Mouse (Mus musculus) gastrocnemius, postnatal 14 days (tissue): ENCODE measurements at regions not wholly inside any gene's neighbourhood (a gene's known extent, or its start where the extent isn't known, plus 50 kb on each side); places are given as distances from the start of the nearest gene placed in this dataset.

Experiments used
- DNase-seq: peaks from one replicate; pipeline ENCODE4 v3.0.0; 2021; ENCODE audit warnings: mixed read lengths
- intact Hi-C: fragments of 180-260 bp; cut with DNase I; formaldehyde crosslinking; loops from one replicate; pipeline ENCODE4 v1.15.1; 2025; ENCODE audit warnings: low total_unique reads

DNA sequence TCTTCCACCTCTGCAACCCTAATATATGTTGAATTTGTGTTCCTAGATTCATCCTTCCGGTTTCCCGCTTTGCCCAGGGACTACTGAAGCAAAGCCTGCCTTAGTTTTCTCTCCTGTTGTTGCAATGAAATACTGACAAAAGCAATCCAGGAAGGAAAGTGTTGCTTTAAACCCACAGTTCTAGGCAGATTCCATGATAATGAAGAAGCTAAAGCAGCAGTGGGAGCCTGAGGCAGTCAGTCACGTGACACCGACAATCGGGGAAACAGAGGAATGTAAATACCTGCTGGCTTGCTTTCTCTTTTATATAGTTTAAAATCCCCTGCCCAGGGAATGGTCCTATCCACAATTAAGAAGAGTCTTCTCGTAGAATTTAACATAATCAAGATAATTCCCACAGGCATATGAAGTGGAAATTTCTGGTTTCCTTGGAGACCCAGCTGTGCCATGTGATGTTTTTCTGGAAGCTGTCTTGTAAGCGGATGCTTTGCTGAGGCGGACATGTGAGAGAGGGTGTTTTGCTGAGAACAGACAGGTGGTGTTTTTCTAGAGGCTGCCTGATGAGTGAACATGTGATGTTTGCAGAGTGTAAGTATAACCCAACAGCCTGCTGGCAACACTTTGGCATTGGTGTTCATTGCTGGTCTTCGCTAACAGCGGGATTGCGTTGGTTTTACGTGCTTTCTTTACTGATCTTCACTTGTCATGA, 398.0 kb downstream of the Prim2 start:
- no peak for DNase-seq

DNA sequence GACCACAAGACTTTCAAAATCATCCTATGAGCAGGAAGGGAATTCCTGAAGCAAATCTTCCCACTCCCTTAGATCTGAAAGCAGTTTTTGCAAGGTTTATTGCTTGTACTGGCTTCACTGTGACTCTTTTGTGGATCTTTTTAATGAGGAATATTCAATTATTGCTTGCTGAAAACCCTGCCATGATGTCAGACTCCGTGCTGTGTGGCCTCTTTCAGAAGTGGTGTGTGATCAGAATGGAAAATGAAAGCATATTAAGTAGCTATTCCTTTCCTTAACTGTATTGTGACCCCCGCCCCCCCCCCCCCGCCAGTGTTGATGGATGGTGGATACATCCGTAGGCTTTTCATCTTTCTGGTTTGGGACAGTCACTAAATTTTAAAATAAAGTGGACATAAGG, 400.4 kb downstream of the Prim2 start:
- DNase-seq, result no peak
- intact Hi-C loops, result no loop called here

More for the DNA sequence above, 398.0 kb downstream of the Prim2 start:
- intact Hi-C loops, result no loop called here

DNA sequence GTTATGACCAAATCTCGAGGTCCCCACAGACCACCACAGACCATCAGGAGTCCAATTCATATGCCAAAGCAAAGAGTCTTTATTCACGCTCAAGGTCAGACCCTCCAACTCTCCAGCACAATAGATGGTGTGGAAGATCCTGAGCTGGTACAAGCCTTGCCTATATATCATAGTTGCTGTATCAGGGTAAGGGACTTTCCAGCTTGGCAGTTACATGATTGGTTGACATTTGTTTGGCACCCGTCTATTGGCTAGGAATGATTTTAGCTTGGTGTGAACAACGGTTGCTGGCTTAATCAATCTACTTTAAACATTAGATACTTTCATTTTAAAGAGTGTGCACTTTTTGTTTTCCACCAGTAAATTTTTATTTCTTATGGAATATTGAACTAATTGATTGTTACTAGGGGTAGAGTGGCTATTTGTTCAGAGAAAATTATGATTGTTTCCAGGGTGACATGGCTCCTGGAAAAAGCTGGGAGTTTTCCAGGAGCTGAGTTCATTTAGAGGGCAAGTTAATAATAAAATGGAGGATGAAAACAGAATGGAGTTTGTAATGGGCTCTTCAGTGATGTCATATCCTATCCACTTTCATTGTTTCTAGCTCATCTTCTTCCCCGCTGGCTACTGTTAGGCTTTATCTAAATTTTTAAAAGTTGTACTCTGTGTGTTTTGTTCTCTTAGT, 403.7 kb downstream of the Prim2 start:
- DNase-seq, result no peak
- intact Hi-C loops, result no loop called here

DNA sequence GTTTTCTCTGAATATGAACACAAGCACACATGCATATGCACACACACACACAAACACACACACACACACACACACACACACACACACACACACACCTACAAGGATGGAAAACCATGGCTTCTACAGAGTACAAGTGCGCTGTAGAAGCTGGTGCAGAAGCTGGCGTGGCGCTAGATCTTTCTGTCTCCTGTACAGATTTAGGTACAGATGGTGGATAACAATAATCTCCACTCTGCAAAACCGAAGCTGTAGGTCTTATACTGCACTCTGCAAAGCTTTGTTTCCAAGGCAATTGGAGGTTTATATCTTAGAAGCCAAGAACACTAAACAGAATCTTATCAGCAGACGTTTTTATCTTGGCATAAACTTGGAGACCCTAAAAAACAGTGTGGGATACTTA, 420.1 kb downstream of the Prim2 start:
- intact Hi-C loops, result no loop called here
- DNase-seq, result no peak

DNA sequence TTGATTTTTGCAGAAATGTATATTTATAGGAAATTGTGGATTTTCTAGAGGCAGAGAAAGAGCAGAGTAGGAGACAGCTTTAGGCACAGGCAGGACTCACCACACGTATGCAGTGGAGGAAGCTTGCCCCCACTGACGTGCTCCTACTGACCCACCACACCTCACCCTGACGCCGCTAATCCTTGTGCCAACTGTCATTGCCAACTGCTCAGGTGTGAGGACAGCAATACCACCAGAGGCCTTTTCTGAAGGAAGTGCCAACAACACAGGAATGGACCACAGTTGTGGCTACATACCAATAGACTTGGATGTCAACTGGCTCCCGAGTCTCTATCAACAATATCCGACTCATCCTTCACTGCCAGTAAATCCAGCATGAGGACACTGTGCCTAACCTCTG, 422.5 kb downstream of the Prim2 start:
- intact Hi-C loops, result no loop called here
- no peak for DNase-seq

DNA sequence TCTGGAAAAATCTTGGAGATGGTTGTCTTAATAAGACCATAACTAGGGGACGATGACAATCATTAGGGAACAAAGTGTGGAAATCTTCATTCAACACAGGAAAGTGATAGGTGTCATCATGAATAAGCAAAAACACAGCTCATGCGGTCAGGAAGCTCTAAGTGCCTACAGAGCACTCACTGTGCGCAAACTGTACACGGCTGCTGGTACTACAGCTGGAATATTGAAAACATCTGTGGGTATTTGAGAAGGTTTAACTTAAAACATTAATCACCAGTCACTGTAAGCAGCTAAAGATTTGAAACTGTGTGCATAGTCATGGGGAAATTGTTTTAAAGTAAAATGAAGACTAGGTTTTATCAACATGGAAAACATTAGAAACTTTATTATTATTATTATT, 424.4 kb downstream of the Prim2 start:
- intact Hi-C loops, result no loop called here
- no peak for DNase-seq

DNA sequence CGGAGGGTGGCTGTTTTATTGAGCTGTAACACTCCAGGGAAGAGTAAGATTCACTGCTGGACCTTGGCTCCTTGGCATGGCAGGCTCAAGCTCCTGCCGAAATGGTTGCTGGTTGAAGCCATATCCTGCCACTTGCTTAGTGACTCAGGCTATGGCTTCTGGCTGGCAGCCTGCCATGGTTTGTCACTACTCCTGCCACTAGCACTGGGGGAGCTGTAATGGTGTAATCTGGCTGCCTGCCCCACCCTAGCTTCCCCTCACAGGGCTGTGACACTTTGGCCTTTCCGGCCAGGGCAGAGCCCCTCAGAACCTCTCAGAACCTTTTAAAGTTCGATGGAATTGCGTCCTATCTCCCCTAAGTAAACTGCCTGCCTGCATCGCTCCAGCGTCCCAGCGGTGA, 424.9 kb downstream of the Prim2 start:
- no peak for DNase-seq
- intact Hi-C loops, result no loop called here

DNA sequence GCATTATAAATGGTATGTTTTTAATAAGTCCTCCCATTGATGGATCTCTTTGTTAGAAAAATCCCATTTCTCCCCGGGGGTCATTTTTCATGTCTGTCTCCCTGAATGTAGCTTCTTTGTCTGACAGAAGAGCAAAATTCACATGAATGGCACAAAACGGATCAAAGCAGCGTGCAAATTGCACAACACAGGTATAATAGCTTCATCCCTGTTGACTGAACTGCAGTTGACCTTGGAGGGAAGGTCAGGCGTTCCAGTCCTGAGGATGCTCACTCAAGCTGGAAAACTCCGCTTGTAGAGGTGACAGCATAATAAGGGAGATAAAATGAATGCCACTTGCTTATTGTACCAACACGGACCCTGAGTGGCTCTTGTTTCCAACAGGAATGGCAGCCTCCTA, 446.6 kb downstream of the Prim2 start:
- intact Hi-C loops, result no loop called here
- no peak for DNase-seq

DNA sequence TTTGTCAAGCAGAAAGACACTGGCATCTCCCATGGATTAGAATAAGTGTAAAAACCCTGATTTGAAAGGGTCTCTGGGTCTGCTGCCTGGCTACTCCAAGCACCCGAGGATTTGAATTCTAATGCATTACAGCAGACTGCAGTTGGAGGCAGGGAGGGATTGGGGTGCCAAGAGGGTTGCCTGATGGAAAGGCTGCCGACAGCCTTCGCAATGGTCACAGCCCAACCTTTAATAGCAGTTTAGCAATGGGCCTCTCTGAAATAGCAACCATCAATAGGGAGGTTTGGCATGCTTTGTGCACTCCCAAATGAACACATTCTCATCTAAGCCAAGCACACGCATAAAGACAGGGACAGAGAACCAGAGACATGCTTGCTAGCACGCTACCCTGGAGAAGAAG, 454.8 kb downstream of the Prim2 start:
- DNase-seq, result peak; percentile 10
- intact Hi-C loops, result no loop called here

DNA sequence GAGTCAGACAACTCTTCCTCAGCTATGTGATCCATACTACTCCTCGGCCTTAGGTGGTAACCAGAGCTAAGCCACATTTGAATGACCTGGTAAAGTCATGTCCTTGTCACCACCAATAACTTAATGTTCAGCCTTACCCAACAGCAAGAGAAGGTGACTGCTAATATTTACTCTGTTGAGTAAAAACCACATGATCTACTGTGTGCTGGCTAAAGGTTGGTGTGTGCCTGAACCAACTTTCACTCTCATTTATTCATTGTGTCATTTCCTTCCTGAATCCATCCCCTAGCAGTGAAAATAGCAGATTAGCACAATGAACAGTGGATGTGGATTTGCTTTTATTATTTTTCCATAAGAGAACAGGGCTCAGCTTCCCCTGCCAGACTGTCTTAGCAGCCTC, 455.2 kb downstream of the Prim2 start:
- intact Hi-C loops, result no loop called here
- no peak for DNase-seq

DNA sequence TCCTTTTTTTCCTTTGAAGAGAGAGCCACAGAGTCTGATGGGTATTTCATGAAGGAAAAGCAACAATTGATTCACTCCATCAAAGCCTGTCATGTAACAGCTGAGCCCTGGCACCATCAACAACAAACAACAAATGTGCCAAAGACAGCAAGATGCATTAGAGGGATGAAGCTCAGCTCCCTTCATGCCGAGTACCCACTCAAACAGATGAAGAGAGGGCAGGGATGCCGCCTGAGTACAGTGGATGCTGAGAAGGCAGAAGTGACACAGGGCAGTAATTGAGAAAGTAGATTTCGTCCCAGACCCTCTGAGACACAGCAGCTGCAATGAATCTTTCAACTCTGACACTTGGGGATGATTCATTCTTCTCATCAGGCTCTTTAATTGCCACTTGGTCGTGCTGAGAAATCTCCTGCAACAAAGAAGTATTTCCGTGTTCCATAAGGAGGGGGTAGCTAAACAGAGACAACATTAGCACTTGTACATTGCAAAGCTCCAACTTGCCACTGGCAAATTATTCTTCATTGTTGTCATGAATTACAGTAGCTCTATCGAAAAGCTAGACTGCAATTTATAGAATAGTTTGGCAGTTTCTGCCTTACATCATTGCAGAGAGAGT, 467.9 kb downstream of the Prim2 start:
- no peak for DNase-seq
- intact Hi-C loops, result no loop called here

DNA sequence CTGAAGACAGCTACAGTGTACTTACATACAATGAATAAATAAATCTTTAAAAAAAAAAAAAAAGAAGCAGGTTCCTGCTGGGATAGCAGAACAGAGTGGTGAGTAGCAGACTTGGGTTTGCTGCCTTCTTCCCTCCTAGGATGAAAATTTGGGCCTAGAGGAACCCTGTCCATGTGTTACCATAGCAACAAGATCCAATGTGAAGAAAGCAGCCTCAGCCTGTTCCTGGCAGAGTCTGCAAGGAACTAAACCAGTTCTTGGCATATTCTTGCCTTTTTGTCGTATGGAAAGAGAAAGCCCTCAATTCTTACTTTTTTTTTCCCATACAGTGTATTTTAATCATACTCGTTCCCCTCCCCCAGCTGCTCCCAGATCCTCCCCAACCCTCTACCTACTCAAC, 474.5 kb downstream of the Prim2 start:
- intact Hi-C loops, result no loop called here
- DNase-seq, result no peak

DNA sequence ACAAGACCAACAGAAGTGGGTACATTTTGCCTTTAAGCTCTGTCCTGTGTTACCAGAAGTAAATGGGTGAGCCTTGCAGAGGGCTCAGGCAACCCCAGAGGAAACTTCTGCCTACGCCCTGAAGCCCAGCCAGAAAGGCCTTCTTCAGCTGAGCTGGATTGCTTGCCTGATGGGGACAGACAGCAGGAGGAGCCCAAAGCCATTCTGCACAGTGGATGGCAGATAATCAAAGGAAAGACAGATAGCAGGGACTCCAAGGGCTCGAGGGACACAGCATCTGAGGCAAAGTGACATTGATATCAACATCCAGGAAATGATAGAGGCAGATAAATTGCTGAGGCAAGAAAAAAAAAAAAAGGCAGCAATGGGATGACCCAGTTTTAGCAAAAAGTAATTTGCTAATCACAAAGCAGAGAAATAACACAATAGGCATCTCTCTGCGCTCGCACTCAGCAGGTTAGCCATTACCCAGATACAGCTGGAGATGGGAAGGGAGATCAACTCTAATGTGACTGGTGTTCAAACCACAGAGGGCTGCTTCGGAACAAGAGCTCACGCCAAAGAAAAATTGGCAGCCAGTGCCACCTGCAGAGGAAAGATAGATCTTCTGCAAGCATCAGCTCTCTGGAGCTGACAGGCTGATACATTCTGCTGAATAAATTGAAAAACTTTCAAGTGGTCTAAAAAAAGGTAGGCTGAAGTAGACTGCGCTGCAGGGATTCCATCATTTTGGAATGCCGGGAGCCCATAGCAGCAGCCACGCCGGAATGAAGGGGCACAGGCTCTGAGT, 494.8 kb downstream of the Prim2 start:
- no peak for DNase-seq
- intact Hi-C loops, result no loop called here

DNA sequence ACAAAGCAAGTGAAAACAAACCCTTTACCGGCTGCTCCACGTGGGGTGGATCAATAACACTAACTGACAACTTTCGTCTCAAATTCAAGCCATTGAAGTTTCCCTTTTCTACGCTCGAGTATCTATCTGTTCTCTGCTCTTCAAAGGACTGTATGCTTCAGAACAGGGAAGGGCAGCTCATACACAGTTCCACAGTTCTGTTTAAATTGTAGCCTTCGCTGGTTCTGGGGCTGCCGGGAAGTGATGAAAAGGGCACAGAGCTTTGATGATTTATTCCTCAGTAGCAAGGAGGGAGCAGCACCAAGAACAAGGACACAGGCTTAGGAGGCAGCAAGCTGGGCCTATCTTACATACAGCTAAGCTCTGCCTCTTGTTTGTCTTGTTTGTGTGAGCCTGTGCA, 532.6 kb downstream of the Prim2 start:
- intact Hi-C loops, result no loop called here
- no peak for DNase-seq

DNA sequence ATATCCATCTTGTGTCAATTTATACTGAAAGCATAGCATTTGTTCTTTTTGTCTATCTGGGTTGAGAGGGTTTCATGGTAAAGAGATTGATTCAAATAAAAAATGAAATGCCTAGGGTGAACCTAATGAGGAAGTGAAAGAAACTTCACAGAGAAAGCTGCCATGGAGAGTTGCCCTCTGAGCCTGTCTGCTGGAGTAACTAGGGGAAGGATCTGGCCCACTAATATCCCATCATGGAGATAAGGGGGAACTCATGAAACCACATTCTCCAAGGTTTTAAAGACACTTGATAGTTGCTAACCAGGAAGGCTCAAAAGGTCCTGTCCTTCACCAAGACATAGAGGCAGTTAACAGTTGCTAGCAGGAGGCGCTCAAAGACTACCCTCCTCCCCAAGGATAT, 539.2 kb downstream of the Prim2 start:
- DNase-seq, result no peak
- intact Hi-C loops, result no loop called here

DNA sequence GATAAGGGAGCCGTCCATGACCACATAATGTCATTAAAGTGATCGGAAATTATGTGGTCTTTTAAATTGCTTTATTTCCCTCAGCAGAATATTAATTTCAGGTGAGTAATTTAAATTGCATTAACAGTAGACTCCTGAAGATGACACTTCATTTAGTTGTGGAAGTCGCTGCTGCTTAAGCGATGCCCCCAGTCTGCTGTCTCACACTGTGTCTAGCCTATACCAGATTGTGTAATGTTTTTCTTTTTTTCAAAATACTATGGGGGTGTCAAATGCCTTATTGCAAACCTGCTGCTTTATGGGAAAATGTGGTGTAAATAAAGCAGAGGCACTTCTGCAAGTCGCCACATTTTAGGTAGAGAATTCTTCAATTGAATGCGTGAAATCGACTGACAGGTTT, 544.5 kb downstream of the Prim2 start:
- intact Hi-C loops, result no loop called here
- no peak for DNase-seq

DNA sequence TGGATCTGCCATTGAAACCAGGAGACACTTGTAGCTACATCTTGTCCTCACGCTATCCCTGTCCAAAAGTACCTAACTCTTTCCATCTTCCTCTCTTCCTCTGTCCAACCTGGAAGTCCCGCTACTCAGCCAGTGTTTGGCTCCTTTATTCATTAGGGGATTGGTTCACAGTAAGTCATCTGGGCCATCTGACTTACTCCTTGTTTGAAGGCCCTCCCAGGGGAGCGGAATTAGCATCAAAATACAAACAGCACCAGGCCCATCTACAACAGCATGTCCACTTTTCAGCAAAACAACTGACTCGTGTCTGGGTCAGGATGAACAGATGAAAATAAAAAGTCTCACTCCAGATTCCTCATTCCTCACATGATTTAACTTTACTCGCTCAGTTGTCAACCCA, 559.2 kb upstream of the Gm5415 start:
- intact Hi-C loops, result no loop called here
- no peak for DNase-seq

DNA sequence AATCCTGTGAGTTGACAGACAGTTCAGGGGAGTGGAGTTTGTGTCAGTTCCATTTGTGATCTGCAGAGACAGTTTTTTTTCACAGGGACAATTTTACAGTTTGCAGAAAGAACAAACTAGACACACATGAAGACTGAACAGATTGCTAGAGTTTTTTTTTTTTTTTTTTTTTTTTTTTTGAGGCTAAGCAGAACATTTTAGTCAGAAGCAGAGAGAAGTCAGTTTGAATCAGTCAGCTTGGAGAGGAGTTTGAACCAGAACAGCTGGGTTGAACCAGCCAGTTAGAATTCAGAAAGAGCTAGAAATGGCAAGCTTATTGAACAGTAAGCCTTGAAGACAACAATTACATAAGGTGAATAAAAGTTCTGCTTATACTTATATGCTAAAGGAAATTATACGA, 557.2 kb upstream of the Gm5415 start:
- no peak for DNase-seq
- intact Hi-C loops, result no loop called here

DNA sequence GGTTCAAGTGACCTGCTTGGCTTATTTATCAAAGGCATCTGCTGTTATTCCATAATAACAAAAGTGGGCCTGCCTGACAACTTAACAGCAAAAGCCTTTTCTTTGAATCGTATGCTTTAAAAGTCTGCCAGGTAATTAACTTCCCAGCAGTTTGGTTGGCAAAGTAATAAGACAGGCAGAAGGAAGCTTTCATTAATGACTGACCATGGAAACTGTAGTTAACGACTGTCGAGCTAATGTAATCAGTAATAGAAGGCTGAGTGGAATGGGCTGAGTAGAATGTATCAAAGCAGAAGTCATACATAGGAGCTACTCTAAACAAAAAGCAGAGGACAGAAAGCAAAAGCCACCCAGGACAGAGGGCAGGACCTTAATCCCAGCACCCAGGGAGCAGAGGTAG, 551.0 kb upstream of the Gm5415 start:
- intact Hi-C loops, result no loop called here
- no peak for DNase-seq

DNA sequence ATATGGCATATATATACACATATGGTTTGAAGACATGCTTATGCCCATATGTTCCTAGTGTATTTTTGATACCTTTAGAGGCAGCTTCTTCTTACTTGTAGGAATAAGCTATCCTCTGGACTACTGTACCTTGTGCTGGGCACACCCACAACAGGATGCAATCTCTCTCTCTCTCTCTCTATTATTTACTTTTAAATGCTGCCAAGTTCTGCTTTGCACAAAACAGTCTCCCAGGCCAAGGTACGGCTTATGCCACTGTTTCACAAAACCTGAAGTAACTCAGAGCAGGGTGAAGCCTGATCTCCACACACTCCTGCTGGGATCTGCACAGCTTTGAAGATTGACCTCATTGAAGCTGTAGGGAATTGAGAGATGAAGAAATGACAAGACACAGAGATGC, 549.8 kb upstream of the Gm5415 start:
- DNase-seq, result no peak
- intact Hi-C loops, result no loop called here

DNA sequence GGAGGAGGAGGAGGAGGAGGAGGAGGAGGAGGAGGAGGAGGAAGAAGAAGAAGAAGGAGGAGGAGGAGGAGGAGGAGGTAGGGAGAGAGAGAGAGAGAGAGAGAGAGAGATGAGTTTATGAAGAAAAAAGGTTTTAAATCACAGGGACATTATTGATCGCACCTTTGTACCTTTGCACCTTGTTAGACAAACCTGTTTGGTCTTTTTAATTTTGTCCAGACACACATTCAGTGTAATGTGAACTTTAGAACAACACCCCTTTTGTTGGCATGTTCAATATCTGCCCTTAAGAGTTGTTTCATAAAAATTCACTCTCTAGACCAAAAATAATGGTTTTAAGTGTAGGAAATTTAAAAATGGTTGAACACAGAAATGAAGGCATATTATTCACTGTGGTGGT, 527.5 kb upstream of the Gm5415 start:
- DNase-seq, result no peak
- intact Hi-C loops, result no loop called here
